Mouse (Mus musculus) CH12.LX (cell line): ENCODE data around the gene Stx11. TPM values are rescaled to one million over a fixed set of nuclear protein-coding genes. Genes with fewer than 3 reads are reported as not detected.
A peak's percentile ranks its signal among the peaks of the same experiment; 100 is the strongest.

Experiments used
- DNase-seq: peaks from one replicate; pipeline ENCODE4 v3.0.0-alpha.2; 2013; ENCODE audit errors: extremely low read depth
- H3K27ac ChIP-seq: 2 replicates; pipeline ENCODE4 v1.5.1; 2012; ENCODE audit warnings: low read depth, mild to moderate bottlenecking, control low read depth, moderate library complexity; ENCODE audit not compliant: insufficient read depth
- H3K27me3 ChIP-seq: replicated peaks from 2 replicates; pipeline ENCODE3; 2012; ENCODE audit warnings: inconsistent platforms
- H3K36me3 ChIP-seq, 2 experiments: replicated peaks in 1 of 2; 2 replicates each; pipeline versions ENCODE3 to v1.6.1; 2012; ENCODE audit warnings: inconsistent platforms in 1 of 2, low read length in 1 of 2, mild to moderate bottlenecking in 1 of 2, mixed read lengths in 1 of 2, moderate library complexity in 1 of 2; ENCODE audit not compliant: control insufficient read depth in 1 of 2, insufficient read depth in 1 of 2
- H3K4me1 ChIP-seq, 2 experiments: 2 replicates each; pipeline ENCODE4 v1.6.1; 2012; ENCODE audit warnings: inconsistent platforms in 1 of 2, moderate library complexity in 1 of 2; ENCODE audit not compliant: insufficient read depth in 2 of 2, control insufficient read depth in 1 of 2
- H3K4me2 ChIP-seq: 2 replicates; pipeline ENCODE4 v1.6.1; 2012; ENCODE audit warnings: low read depth, mild to moderate bottlenecking, control low read depth; ENCODE audit not compliant: poor library complexity, insufficient read depth, severe bottlenecking
- H3K4me3 ChIP-seq, 3 experiments: fragments of 150-350 bp in 1 of 3; sonication (generic) in 1 of 3; replicated peaks in 1 of 3; 2 replicates each; pipeline versions ENCODE3 to v1.5.1; 2011 to 2012; ENCODE audit warnings: low read depth in 2 of 3, low read length in 2 of 3, mild to moderate bottlenecking in 2 of 3, moderate library complexity in 2 of 3, control low read depth in 1 of 3, improper control_type of control experiment in 1 of 3, inconsistent platforms in 1 of 3, mixed read lengths in 1 of 3; ENCODE audit not compliant: poor library complexity in 1 of 3
- H3K79me2 ChIP-seq: replicated peaks from 2 replicates; pipeline ENCODE4 v1.6.1; 2012; ENCODE audit warnings: mild to moderate bottlenecking, moderate library complexity; ENCODE audit not compliant: control insufficient read depth, poor library complexity, insufficient read depth, severe bottlenecking; ENCODE audit errors: extremely low read depth
- H3K9ac ChIP-seq: 2 replicates; pipeline ENCODE4 v1.6.1; 2012; ENCODE audit warnings: low read depth, mild to moderate bottlenecking, control low read depth, moderate library complexity; ENCODE audit not compliant: insufficient read depth
- H3K9me3 ChIP-seq: replicated peaks from 2 replicates; pipeline ENCODE3; 2012; ENCODE audit warnings: low read length, inconsistent platforms, mixed read lengths
- BHLHE40 ChIP-seq: IDR thresholded peaks from 2 replicates; pipeline ENCODE4 v1.6.1; 2011; ENCODE audit warnings: mild to moderate bottlenecking, low read depth, low read length, improper control_type of control experiment
- CHD2 ChIP-seq: IDR thresholded peaks from 2 replicates; pipeline ENCODE4 v1.6.1; 2011; ENCODE audit warnings: low read length, improper control_type of control experiment
- CTCF ChIP-seq, 2 experiments: IDR thresholded peaks in 1 of 2; conservative IDR thresholded peaks in 1 of 2; 2 replicates each; pipeline ENCODE4 v1.5.1; 2011 to 2012; ENCODE audit warnings: low read depth in 2 of 2, low read length in 2 of 2, improper control_type of control experiment in 1 of 2, inconsistent platforms in 1 of 2, mild to moderate bottlenecking in 1 of 2, moderate library complexity in 1 of 2
- EP300 ChIP-seq: IDR thresholded peaks from 2 replicates; pipeline ENCODE4 v1.6.1; 2011; ENCODE audit warnings: low read length, improper control_type of control experiment
- HCFC1 ChIP-seq: IDR thresholded peaks from 2 replicates; pipeline ENCODE4 v1.6.1; 2012; ENCODE audit warnings: low read depth, mild to moderate bottlenecking, inconsistent platforms, low read length, improper control_type of control experiment
- JUND ChIP-seq: conservative IDR thresholded peaks from 2 replicates; pipeline ENCODE4 v1.6.1; 2011; ENCODE audit warnings: low read depth, low read length, improper control_type of control experiment
- KAT2A ChIP-seq: IDR thresholded peaks from 2 replicates; pipeline ENCODE4 v1.6.1; 2012; ENCODE audit warnings: low read length, improper control_type of control experiment, inconsistent platforms; ENCODE audit not compliant: insufficient replicate concordance
- MAFK ChIP-seq: IDR thresholded peaks from 2 replicates; pipeline ENCODE4 v1.6.1; 2011; ENCODE audit warnings: low read length, improper control_type of control experiment; ENCODE audit not compliant: insufficient replicate concordance
- MAZ ChIP-seq: IDR thresholded peaks from 2 replicates; pipeline ENCODE4 v1.6.1; 2012; ENCODE audit warnings: low read depth, mild to moderate bottlenecking, inconsistent platforms, low read length, improper control_type of control experiment, moderate library complexity
- MXI1 ChIP-seq: IDR thresholded peaks from 2 replicates; pipeline ENCODE4 v1.6.1; 2011; ENCODE audit warnings: mild to moderate bottlenecking, low read depth, low read length, improper control_type of control experiment
- POLR2A ChIP-seq: IDR thresholded peaks from 2 replicates; pipeline ENCODE4 v1.6.1; 2011; ENCODE audit warnings: low read depth, mild to moderate bottlenecking, improper control_type of control experiment, low read length
- POLR2AphosphoS2 ChIP-seq: IDR thresholded peaks from 2 replicates; pipeline ENCODE4 v1.6.1; 2011; ENCODE audit warnings: low read depth, low read length, improper control_type of control experiment
- RCOR1 ChIP-seq: conservative IDR thresholded peaks from 2 replicates; pipeline ENCODE4 v1.6.1; 2012; ENCODE audit warnings: low read depth, mild to moderate bottlenecking, inconsistent platforms, low read length, improper control_type of control experiment
- SIN3A ChIP-seq: IDR thresholded peaks from 2 replicates; pipeline ENCODE4 v1.6.1; 2012; ENCODE audit warnings: low read length, improper control_type of control experiment, inconsistent platforms
- TBP ChIP-seq: conservative IDR thresholded peaks from 2 replicates; pipeline ENCODE4 v1.6.1; 2011; ENCODE audit warnings: low read depth, low read length, improper control_type of control experiment
- USF1 ChIP-seq: IDR thresholded peaks from 2 replicates; pipeline ENCODE4 v1.6.1; 2014; ENCODE audit warnings: low read depth, mild to moderate bottlenecking, inconsistent platforms, low read length, improper control_type of control experiment
- dilution Hi-C: fragments of 300-500 bp; cut with MboI; formaldehyde crosslinking; loops from 2 replicates; pipeline ENCODE4 v1.14.3; 2020; ENCODE audit warnings: low sequenced_read_pairs; ENCODE audit not compliant: extremely low pct_unique_long_range_greater_than_20kb, extremely low pct_ligation_motif_present
- in situ Hi-C: fragments of 300-500 bp; cut with MboI; formaldehyde crosslinking; loops from 3 replicates; pipeline ENCODE4 v1.14.3; 2019; ENCODE audit warnings: low sequenced_read_pairs, low pct_ligation_motif_present, low pct_unique_long_range_greater_than_20kb, mixed read lengths
- polyA plus RNA-seq: library from polyadenylated mRNA; unstranded; fragments of >175 nt; gene quantifications from 2 replicates; pipeline ENCODE4 v1.2.1, GENCODE M21; 2012; ENCODE audit warnings: low read depth; ENCODE audit not compliant: insufficient read length
- total RNA-seq, 2 experiments: library from RNA; depleted of rRNA; stranded (reverse); fragments of 300-350 nt in 1 of 2; fragments of >200 nt in 1 of 2; gene quantifications; 2 replicates each; pipeline ENCODE4 v1.2.3; 2012 to 2014

The Stx11 gene
- total and polyA plus RNA-seq, 3 experiments = 22.2 to 49.8 (median 47.7) TPM

- TF ChIP-seq BHLHE40 = peak; percentile 81
These were observed at the start of gene Stx11 (continued) for GRCm38 (mm10) chr10:12964151-12965075.

- Histone ChIP-seq H3K27me3 (no peaks in the 10 kb centered on the region), H3K9me3 (no peaks in the 10 kb centered on the region), H3K9ac (peak overlapping the region; percentile 74), H3K4me2 (peak overlapping the region; percentile 79), H3K27ac (no peak overlapping the region; the same call in 1 of the 2 replicates), H3K79me2 (peaks cover 18% of the 10 kb centered on the region), H3K4me3 (peak overlapping the region; percentile 89 to 98 (median 94)), H3K36me3 (peaks cover 4 to 26% of the 10 kb centered on the region in 2 experiments), H3K4me1 (peaks cover 5 to 23% of the 10 kb centered on the region in 2 experiments; a peak in 3 of 4 replicates)
- in situ Hi-C loops (no loop called here), dilution Hi-C loops (no loop called here)
- TF ChIP-seq HCFC1 = no peak
- no peak for TF ChIP-seq KAT2A
- TF ChIP-seq MXI1 = no peak
- TF ChIP-seq TBP = no peak
- no peak for TF ChIP-seq USF1
- TF ChIP-seq MAFK = no peak
- TF ChIP-seq CHD2 = no peak
- no peak for TF ChIP-seq EP300
- TF ChIP-seq RCOR1 = no peak
- TF ChIP-seq SIN3A = no peak
- no peak for TF ChIP-seq MAZ
- TF ChIP-seq CTCF (conservative IDR thresholded peaks at IDR 0.05 in 1 of 2, IDR thresholded peaks at IDR 0.05 in 1 of 2; ENCODE audit: low read depth in 2 of 2, low read length in 2 of 2) = no peak
- no peak for TF ChIP-seq POLR2A
- TF ChIP-seq POLR2AphosphoS2 = no peak
- TF ChIP-seq JUND = no peak
- DNase-seq = no peak
These were observed 44.6 kb upstream of the Stx11 start for GRCm38 (mm10) chr10:13008737-13009121.
